Mouse (Mus musculus) induced T-regulatory cell, adult 2 months (primary cell): ENCODE measurements around the gene Cd37.
"Not testable (repeated sequence)": the region's sequence is repeated elsewhere in the genome, so short reads cannot be mapped to it uniquely, and the experiment has no call there.

ENCODE experiments used
- DNase-seq: peaks from one replicate; pipeline ENCODE4 v3.0.0-alpha.2; 2012; ENCODE audit warnings: low read depth

The Cd37 gene

DNA sequence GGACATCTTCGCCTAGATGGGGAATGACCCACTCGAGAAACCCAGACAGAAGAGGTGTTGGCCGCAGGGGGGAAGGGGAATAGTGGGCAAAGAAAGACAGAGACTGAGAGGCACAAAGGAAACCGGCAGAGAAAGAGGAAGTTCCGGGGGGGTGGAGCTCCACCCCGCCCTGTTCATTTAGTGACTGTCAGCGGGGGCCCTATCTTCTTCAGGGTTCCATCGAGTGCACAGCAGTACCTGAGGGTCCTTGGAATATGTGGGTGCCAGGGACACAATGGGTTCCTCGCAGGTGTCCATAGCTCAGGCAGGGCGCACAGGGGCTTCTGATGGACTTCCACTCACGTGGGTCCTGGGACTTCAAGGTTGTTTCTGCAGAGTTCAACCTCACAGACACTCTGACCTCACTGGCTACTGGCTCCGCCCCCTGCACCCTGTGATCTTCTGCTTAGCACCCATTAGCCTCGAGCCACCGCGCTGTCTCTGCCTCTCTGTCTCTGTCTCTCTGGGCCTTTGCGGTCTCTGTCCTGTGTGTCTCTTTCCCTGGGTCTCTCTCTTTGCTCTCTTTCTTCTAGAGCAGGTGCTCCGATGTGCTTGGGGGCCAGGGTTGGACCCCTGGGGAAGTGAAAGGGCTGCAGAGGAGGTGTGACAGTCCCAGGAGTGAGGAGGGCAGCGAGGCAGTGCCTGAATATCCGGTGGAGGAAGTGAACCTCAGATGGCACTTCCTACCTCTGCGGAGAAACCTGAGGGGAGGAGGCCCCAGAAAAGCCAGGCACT lies at the start of gene Cd37:
Gene Cd37, minus strand, starts transcription at position 393 of the 774 bp plus-strand sequence.
- DNase-seq = peak; percentile 96

DNA sequence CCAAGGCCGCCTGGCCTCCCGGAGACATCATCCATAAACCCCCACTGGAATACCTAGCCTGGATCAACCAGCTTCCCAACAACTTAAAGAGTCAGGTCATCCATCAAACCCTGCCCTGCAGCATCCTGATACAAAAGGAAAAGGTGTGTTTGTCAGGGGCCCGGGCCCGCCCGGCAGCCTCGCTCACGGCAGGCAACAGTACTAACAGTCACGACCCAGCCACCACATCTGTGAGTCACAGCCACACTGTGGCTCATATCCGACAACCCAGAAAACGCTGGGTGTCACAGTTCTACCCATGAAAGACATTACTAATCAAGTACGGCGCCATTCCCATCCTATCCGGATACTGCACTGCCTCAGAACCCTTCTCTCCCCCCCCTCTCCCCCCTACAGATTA lies 47.6 kb upstream of the Cd37 start:
- DNase-seq = no peak

GRCm38 (mm10) chr7:45277136-45277760 lies 38.3 kb upstream of the Cd37 start, which contains the start of gene Slc6a21:
Gene Slc6a21, plus strand, starts transcription at chr7:45277513.
- peak; percentile 82 for DNase-seq

- DNase-seq = no peak
Observed at GRCm38 (mm10) chr7:45273672-45274071, 34.8 kb upstream of the Cd37 start.

DNA sequence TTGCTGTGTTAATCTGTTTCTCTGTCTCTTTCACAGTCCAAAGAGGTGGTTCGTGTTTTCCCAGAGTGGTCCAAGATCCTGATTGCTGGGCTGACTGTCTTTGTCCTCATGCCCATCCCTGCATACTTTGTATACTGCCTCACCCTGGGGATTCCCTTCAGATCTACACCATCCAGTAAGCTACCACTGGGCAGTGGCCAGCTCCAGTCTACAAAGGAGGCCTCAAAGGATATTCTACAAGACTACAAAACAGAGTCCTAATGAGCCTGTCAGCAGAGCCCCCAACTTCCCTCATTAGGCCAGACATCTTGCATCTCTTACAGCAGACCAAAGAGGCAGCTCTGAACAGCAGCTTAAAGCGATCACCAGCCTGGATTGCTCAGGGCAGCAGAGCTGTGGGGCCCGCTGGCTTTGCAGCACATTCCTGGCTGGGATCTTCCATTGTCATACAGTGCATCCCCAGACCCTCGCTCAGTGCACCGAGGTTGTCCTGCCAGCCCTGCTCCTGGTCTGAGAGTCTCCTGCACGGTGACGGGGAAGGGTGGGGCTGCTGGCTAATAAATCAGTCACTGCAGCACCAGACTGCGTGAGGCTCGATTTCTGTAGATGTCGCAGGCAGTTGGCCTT lies 34.0 kb upstream of the Cd37 start:
- no peak for DNase-seq

GRCm38 (mm10) chr7:45265518-45265917 lies 26.6 kb upstream of the Cd37 start:
- no peak for DNase-seq

GRCm38 (mm10) chr7:45264348-45264747 lies 25.4 kb upstream of the Cd37 start:
- DNase-seq = no peak

GRCm38 (mm10) chr7:45263006-45263607 lies 24.2 kb upstream of the Cd37 start:
- no peak for DNase-seq

GRCm38 (mm10) chr7:45262266-45262665 lies 23.4 kb upstream of the Cd37 start:
- DNase-seq = no peak

- no peak for DNase-seq
Observed at GRCm38 (mm10) chr7:45259281-45259680, 20.4 kb upstream of the Cd37 start.

GRCm38 (mm10) chr7:45257063-45257840 lies 18.3 kb upstream of the Cd37 start:
- no peak for DNase-seq

DNA sequence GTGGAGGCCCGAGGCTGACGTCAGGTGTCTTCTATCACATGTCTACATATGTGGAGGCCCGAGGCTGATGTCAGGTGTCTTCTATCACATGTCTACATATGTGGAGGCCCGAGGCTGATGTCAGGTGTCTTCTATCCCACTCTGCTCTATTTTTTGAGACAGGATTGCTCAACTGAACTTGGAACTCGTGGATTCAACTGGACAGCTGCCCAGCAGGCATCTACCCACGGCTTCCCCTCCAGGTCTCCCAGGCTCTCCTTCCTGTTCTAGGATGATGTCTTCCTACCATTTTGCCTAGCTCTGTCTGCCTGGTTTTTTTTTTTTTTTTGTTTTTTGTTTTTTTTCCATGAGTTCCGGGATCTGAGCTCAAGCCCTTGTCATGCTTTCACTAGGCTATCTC lies 16.9 kb upstream of the Cd37 start:
- not testable (repeated sequence) for DNase-seq

- DNase-seq = no peak
Observed at GRCm38 (mm10) chr7:45253806-45254205, 14.9 kb upstream of the Cd37 start.

- peak; percentile 39 for DNase-seq
Observed at GRCm38 (mm10) chr7:45247666-45248065, 8.8 kb upstream of the Cd37 start.

DNA sequence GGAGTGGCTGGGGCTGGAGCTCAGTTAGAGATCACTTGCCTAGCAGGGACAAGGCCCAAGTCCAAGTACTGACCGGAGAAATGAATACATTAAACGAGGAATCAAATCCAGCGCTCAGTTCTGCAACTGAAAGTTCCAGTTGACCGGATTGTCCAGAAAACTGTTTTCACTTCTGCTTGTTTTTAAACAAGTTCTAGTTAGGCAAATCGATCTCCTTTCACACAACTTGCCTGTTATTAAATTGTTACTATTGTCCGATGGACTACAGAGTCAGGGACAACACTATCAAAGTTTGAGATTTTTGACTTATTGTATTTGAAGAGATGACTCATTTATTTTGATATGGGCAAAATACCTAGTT lies 2.5 kb upstream of the Cd37 start:
- DNase-seq = no peak

DNA sequence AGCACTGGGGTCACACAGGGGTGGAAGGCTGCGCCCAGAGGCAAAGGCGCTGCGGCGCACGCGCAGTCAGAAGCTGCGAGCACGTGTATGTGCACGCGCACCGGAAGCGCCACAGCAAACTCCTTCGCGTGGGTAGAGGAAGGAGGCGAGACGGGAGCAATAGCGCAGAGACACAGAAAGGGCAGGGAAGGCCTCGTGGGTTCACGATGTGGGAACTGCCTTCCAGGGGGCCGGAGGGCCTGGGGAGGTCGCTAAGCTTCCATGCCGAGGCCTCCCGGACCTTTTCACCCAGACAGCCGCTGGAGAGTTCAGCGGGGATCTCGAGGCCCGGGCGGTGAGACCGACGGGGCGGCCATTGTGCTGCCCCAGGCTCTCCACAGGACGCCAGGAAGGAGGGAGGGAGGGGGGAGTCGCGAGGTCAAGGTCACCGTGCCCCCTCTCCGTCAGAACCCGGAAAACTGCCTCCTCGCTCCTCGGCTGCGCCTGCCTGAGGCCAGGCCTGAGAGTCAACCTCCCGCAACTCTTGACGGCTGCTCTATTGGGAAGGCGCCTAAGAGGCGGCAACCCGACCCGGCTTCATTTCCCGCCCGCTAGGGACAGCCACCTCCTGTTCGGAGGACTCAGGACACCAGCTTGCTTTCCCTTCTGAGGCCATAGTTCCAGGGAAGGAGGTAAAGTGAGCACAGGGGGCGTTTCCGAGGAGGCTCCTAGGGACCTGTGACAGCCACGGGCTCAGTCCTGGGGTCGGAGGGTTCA lies 1.9 kb upstream of the Cd37 start, which contains the start of gene Slc6a16:
Gene Slc6a16, plus strand, starts transcription at position 453 of the 756 bp plus-strand sequence.
- no peak for DNase-seq

- DNase-seq = no peak
Observed at GRCm38 (mm10) chr7:45240109-45240508, 1.2 kb upstream of the Cd37 start.

DNA sequence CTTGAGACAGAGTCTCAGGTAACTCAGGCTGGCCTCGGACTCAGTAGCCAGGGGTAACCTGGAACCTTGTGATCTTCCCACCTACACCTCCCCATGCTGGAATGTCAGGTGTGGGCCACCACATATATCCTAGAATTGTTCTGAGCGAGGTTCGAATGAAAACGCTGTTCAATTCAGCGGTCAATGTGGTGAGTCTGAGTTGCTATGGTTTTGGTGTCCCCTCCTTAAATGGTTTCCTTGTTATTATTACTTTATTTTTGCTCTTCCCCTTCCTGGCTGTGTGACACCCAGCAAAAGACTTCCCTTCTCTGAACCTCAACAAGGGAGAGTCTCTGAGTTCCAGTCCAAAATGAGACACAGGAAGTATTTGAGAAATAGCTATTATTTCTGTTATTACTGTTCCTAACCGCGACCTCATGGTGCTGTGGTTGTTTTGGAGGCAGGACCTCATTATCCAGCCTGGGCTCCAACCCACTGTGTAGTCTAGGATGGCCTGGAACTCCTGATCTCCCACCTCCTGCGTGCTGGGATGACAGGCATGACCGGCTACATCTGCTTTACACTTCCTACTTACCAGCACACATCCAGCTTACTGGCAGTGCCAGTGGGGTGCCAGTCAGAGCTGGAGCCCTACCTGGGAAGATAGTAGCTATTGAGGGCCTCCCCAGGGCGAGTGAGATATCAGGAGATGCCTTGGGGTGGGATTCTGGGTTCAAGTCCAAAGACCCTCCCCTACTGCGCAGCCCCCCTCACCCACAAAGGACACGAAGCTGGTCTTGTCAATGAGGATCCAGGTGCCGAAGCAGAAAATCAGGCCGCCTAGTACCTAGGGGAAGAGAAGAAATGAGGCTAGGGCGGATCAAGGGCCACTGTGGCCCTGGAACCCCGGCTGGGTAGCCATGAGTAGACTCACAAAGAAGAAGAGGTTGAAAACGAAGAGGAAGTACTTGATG lies 892 bp downstream of the Cd37 start:
- DNase-seq = peak; percentile 54

GRCm38 (mm10) chr7:45235656-45236180 lies 3.2 kb downstream of the Cd37 start:
- DNase-seq = no peak
